Mouse (Mus musculus) hindbrain, embryonic 16.5 days (tissue): ENCODE data around the gene Krt32. TPM values are rescaled to one million over a fixed set of nuclear protein-coding genes. Genes with fewer than 3 reads are reported as not detected.

Experiments used
- ATAC-seq: fragments of 200-750 bp; cut with Nextera tagmentation; 2 replicates; pipeline ENCODE4 v1.8.0; 2017; ENCODE audit warnings: moderate TSS enrichment, moderate library complexity
- H3K27ac ChIP-seq: fragments of 300-500 bp; sonication (generic); 2 replicates; pipeline ENCODE4 v1.5.1; 2014; ENCODE audit warnings: low read depth, mild to moderate bottlenecking, control low read depth, low read length, moderate library complexity
- H3K27me3 ChIP-seq: fragments of 300-500 bp; sonication (generic); replicated peaks from 2 replicates; pipeline ENCODE4 v1.6.1; 2014; ENCODE audit warnings: low read length; ENCODE audit not compliant: control insufficient read depth, insufficient read depth
- H3K36me3 ChIP-seq: fragments of 300-500 bp; sonication (generic); 2 replicates; pipeline ENCODE4 v1.6.1; 2014; ENCODE audit warnings: mild to moderate bottlenecking, low read length, moderate library complexity, mixed read lengths; ENCODE audit not compliant: control insufficient read depth, insufficient read depth
- H3K4me1 ChIP-seq: fragments of 300-500 bp; sonication (generic); 2 replicates; pipeline ENCODE4 v1.6.1; 2014; ENCODE audit warnings: low read depth, low read length; ENCODE audit not compliant: control insufficient read depth, insufficient read depth
- H3K4me2 ChIP-seq: fragments of 300-500 bp; sonication (generic); 2 replicates; pipeline ENCODE4 v1.6.1; 2014; ENCODE audit warnings: mild to moderate bottlenecking, low read length, control low read depth, moderate library complexity
- H3K4me3 ChIP-seq: fragments of 300-500 bp; sonication (generic); 2 replicates; pipeline ENCODE4 v1.5.1; 2014; ENCODE audit warnings: mild to moderate bottlenecking, low read length, control low read depth, moderate library complexity
- H3K9ac ChIP-seq: fragments of 300-500 bp; sonication (generic); 2 replicates; pipeline ENCODE4 v1.6.1; 2014; ENCODE audit warnings: low read depth, mild to moderate bottlenecking, control low read depth, low read length, moderate library complexity
- H3K9me3 ChIP-seq: fragments of 300-500 bp; sonication (generic); 2 replicates; pipeline ENCODE4 v1.6.1; 2014; ENCODE audit warnings: mild to moderate bottlenecking, low read length, moderate library complexity; ENCODE audit not compliant: control insufficient read depth
- WGBS: fragments of 180-500 bp; shearing (Covaris S2); extraction: QIAGEN DNeasy Blood & Tissue Kit; methylation state at CpG from one replicate; pipeline ENCODE4 v1.1.7; 2014; 5-methylcytosine and 5-hydroxymethylcytosine counted together
- polyA plus RNA-seq: library from polyadenylated mRNA; unstranded; fragments of >200 nt; fragmentation: Nextera tagmentation; extraction: Ambion mirVana; gene quantifications from 2 replicates; pipeline ENCODE4 v1.2.1, GENCODE M21; 2015

The Krt32 gene
- polyA plus RNA-seq, result not detected in 2 replicates

DNA sequence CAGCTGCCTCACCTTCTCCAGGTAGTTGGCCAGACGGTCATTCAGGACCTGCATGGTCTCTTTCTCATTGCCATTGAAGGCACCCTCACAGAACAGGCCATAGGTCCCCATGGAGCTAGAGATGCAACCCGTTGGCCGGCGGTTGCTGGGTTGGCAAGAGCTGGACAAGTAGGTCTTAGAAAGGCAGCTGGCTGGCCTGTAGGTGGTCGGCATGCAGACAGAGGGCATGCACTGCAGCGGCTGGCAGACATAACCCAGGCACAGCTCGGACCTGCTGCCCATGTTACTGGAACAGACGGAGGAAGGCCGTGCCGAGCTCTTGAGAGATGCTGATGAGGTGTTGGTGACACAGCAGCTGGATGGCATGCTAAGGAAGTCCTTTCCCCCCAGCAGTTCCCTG lies at the start of gene Krt32:
Gene Krt32, minus strand, starts transcription at position 366 of the 400 bp plus-strand sequence.
- 91% methylated on average over 10 of the region's 10 CpGs for WGBS
- ATAC-seq, result no peak

DNA sequence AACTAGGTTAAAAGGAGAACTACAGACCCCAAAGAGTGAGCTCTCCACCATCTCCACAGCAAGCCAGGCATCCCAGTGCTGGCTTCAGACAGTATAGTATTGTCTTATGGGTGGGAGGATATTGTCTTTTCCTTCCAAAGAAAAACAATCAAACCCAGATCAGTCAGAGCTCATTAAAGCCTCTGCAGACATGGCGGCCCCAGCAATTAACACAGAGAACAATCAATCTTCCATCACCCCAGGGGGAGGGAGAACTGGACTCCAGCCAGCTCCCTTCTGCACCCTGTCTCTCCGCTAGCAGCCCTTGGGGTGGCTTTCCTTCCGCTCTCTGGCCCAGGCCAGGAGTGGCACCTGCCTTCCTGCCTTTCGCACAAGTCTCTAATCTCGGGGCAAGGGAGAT lies 49.7 kb upstream of the Krt32 start:
- Histone ChIP-seq H3K27ac (no peak overlapping the region), H3K4me2 (no peak overlapping the region), H3K9me3 (no peaks in the 10 kb centered on the region), H3K4me3 (no peak overlapping the region), H3K9ac (no peak overlapping the region), H3K36me3 (no peaks in the 10 kb centered on the region), H3K27me3 (no peaks in the 10 kb centered on the region), H3K4me1 (peaks cover 3% of the 10 kb centered on the region)
- WGBS, result 28% methylated on average over 5 of the region's 5 CpGs
- no peak for ATAC-seq

More for the DNA sequence above, at the start of gene Krt32:
- Histone ChIP-seq H3K4me2 (no peak within 1 kb of the TSS), H3K9ac (no peak within 1 kb of the TSS), H3K4me3 (no peak within 1 kb of the TSS), H3K4me1 (no peaks in the 10 kb centered on the region), H3K9me3 (no peaks in the 10 kb centered on the region; the same call in 1 of the 2 replicates), H3K27me3 (no peaks in the 10 kb centered on the region), H3K27ac (no peak within 1 kb of the TSS), H3K36me3 (no peaks in the 10 kb centered on the region)

DNA sequence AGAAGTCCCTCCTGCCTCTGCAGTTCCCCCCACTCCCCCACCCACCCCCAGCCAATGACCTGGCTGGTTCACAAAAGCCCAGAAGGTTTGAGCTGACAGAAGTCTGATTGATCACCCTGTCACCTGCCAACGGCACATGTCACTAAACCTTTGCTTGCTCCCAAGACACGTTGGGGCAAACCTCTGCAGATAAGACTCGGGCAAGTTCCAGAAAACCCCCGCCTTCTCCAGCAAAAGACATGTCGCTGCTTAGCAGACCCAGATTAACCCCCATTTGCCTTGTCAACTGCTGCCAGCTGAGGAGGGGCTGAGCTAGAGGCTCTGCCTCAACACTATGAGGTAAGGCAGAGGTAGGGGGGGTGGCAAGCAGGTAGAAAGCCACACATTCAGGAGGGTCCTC lies 48.5 kb upstream of the Krt32 start:
- ATAC-seq, result no peak
- WGBS, result 39% methylated on average over 5 of the region's 5 CpGs
- H3K4me2 ChIP-seq, result no peak overlapping the region

DNA sequence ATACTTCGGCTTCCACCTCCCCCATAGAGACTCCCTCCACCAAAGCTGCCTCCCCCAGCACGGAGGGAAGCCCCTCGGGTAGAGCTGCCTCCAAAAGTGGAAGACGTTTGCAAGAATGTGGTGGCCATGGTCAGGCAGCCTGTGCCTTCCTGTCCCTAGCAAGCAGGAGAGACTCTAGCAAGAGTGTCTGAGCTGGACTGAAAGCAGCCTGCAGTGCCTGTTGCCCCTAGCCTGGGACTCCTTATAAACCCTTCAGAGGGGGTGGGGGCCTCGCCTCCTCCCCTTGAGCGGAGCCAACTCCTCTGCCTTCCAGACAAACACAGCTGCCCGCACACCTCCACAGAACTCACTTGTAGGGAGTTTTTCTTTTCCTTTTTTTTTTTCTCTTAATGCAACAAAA lies 47.7 kb upstream of the Krt32 start, which contains the start of gene Krt15:
Gene Krt15, minus strand, starts transcription at position 198 of the 400 bp plus-strand sequence.
- H3K4me3 ChIP-seq, result no peak within 1 kb of the TSS
- H3K27ac ChIP-seq, result no peak within 1 kb of the TSS
- H3K9ac ChIP-seq, result no peak within 1 kb of the TSS
- 69% methylated on average over 7 of the region's 7 CpGs for WGBS
- no peak for ATAC-seq
- H3K9me3 ChIP-seq, result no peaks in the 10 kb centered on the region
- no peak within 1 kb of the TSS for H3K4me2 ChIP-seq
- no peaks in the 10 kb centered on the region for H3K27me3 ChIP-seq
- H3K36me3 ChIP-seq, result no peaks in the 10 kb centered on the region
- H3K4me1 ChIP-seq, result peaks cover 3% of the 10 kb centered on the region

More for the DNA sequence above, 48.5 kb upstream of the Krt32 start:
- Histone ChIP-seq H3K27ac (no peak overlapping the region), H3K36me3 (no peaks in the 10 kb centered on the region), H3K4me1 (peaks cover 3% of the 10 kb centered on the region), H3K4me3 (no peak overlapping the region), H3K9me3 (no peaks in the 10 kb centered on the region), H3K27me3 (no peaks in the 10 kb centered on the region), H3K9ac (no peak overlapping the region)

DNA sequence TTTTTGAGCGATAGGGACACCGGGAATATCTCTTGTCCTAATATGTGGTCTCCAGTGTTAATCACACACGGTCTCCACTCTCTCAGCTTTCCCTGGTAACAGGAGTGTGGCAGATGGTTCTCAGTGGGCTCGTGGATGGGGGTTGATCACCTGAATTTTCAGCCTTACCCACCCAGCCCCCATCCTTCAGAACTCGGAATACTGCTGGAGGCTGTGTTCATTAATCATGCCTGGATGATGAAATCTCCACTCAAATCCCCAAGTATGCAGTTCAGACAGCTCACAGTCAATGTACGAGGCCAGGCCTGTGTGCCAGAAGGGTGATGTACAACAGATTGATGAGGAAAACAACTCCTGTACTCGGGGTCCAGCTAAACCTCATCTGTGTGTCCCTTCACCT lies 36.9 kb upstream of the Krt32 start:
- H3K4me1 ChIP-seq, result no peaks in the 10 kb centered on the region
- H3K4me3 ChIP-seq, result no peak overlapping the region
- no peak for ATAC-seq
- WGBS, result 79% methylated on average over 7 of the region's 7 CpGs
- no peak overlapping the region for H3K4me2 ChIP-seq
- no peaks in the 10 kb centered on the region for H3K9me3 ChIP-seq
- no peaks in the 10 kb centered on the region for H3K27me3 ChIP-seq
- H3K36me3 ChIP-seq, result no peaks in the 10 kb centered on the region
- H3K27ac ChIP-seq, result no peak overlapping the region
- H3K9ac ChIP-seq, result no peak overlapping the region

DNA sequence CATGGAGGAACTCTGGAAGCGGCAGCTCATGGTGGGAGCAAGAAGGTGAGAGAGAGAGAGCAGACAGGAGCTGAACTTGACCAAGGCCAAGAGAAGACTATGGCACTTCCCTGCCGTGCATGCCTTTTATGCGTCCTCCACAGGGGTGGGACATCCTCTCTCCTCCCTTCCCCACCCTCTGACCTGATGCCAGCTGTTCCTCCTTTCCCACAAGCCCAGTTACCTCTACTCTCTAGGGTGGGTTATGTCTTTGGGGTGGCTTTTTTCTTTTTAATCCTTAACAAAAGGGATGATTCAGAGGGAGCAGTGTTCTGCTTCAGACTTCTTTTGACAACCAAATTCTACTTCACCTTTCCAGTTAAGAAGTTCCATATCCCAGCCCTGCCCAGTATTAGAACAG lies 33.4 kb upstream of the Krt32 start, which contains the start of gene Krt13:
Gene Krt13, minus strand, starts transcription at position 101 of the 400 bp plus-strand sequence.
- no peak for ATAC-seq
- H3K9ac ChIP-seq, result no peak within 1 kb of the TSS
- 61% methylated on average over 3 of the region's 3 CpGs for WGBS

DNA sequence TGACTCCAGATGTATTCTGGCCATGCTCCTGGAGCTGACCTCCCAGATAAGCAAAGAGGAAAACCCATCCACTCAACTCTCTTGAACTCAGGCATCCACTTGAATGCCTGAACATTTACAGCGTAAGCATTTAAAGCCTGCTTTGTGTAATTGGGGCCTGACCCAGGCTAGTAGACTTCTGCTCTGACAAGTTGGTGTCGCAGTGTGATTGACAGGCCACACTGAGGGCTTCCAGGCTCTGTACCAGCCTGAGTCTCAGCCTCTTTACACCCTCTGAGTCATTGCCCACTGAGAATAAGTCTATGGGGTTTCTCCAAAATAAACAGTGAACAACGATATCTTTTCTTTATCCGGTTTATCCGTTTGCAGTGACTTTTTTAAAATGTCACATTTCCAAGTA lies 32.3 kb upstream of the Krt32 start:
- no peaks in the 10 kb centered on the region for H3K27me3 ChIP-seq
- no peaks in the 10 kb centered on the region for H3K36me3 ChIP-seq
- no peaks in the 10 kb centered on the region for H3K9me3 ChIP-seq
- H3K27ac ChIP-seq, result no peak overlapping the region
- H3K9ac ChIP-seq, result no peak overlapping the region
- no peaks in the 10 kb centered on the region for H3K4me1 ChIP-seq
- ATAC-seq, result no peak
- H3K4me2 ChIP-seq, result no peak overlapping the region
- H3K4me3 ChIP-seq, result no peak overlapping the region
- 90% methylated on average over 5 of the region's 5 CpGs for WGBS

More for the DNA sequence above, 33.4 kb upstream of the Krt32 start, which contains the start of gene Krt13:
- H3K4me3 ChIP-seq, result no peak within 1 kb of the TSS
- no peak within 1 kb of the TSS for H3K27ac ChIP-seq
- H3K27me3 ChIP-seq, result no peaks in the 10 kb centered on the region
- H3K9me3 ChIP-seq, result no peaks in the 10 kb centered on the region
- H3K36me3 ChIP-seq, result no peaks in the 10 kb centered on the region
- no peaks in the 10 kb centered on the region for H3K4me1 ChIP-seq
- H3K4me2 ChIP-seq, result no peak within 1 kb of the TSS

DNA sequence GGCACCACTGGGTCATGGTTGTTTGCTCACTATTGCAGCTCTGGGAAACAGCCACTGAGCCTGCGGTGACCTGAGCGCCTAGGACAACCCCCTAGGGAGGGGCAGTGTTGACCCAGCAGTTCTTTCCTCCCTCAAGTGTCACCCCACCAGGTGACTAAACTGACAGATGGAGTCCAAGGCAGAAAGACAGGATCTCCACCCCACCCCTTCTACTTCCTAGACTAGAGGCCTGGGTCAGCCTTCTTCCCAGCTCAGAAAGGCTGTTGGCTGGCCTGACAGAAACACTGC lies 25.7 kb upstream of the Krt32 start:
- ATAC-seq, result no peak
- H3K4me1 ChIP-seq, result no peaks in the 10 kb centered on the region

DNA sequence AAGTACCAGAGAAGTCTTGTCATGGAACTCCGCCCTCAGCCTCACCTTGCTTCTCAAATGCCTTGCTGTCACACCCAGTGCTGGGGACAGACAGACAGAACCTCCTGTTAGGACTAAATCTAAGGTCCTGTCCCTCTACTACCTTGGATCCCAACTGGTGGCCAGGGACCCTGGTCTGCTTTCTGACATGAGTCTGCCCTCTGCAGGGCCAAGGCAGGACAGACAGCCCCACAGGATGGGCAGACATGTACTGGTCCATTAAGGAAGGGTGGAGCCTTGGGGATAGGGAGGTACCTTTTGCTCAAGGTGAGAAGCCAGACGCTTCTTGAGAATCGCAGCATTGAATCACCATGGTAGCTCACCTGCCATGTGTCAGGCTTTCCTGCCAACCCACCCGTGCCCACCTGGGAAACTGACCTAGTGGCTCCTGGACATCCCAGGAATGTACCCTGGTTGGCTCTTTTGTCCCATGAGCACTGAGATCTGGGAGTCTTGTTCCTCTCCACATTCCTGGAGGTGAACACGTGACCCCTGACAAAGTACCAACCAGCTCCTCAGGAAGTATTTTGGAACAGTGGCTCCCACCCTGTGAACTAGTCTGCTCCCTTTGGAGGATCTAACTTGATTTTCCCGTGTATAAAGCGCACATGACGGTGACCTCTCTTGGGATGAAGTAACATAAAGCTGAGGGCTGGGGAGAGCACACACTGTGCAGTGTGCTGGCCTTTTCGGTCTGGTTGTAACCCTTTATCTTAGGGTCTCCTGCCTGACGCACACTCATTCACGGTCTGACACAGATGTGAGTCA lies 25.1 kb upstream of the Krt32 start:
- ATAC-seq, result no peak
- 84% methylated on average over 11 of the region's 11 CpGs for WGBS
- no peak overlapping the region for H3K9ac ChIP-seq

More for the DNA sequence above, 25.7 kb upstream of the Krt32 start:
- H3K27me3 ChIP-seq, result no peaks in the 10 kb centered on the region
- H3K27ac ChIP-seq, result no peak overlapping the region
- WGBS, result 80% methylated on average over 2 of the region's 2 CpGs
- H3K9ac ChIP-seq, result no peak overlapping the region
- no peak overlapping the region for H3K4me3 ChIP-seq
- H3K9me3 ChIP-seq, result no peaks in the 10 kb centered on the region
- H3K36me3 ChIP-seq, result no peaks in the 10 kb centered on the region
- H3K4me2 ChIP-seq, result no peak overlapping the region

More for the DNA sequence above, 25.1 kb upstream of the Krt32 start:
- H3K27ac ChIP-seq, result no peak overlapping the region
- H3K4me3 ChIP-seq, result no peak overlapping the region
- no peaks in the 10 kb centered on the region for H3K27me3 ChIP-seq
- H3K36me3 ChIP-seq, result no peaks in the 10 kb centered on the region
- H3K9me3 ChIP-seq, result no peaks in the 10 kb centered on the region
- no peaks in the 10 kb centered on the region for H3K4me1 ChIP-seq
- no peak overlapping the region for H3K4me2 ChIP-seq
